Mouse (Mus musculus) stomach, postnatal 0 days (tissue): Measurements from ENCODE around the gene Fam193b. TPM values are rescaled to one million over a fixed set of nuclear protein-coding genes. Genes with fewer than 3 reads are reported as not detected.
"Not testable (repeated sequence)": the region's sequence is repeated elsewhere in the genome, so short reads cannot be mapped to it uniquely, and the experiment has no call there.

Experiments used
- ATAC-seq: fragments of 200-750 bp; cut with Nextera tagmentation; 2 replicates; pipeline ENCODE4 v1.8.0; 2017; ENCODE audit not compliant: low FRiP score, low TSS enrichment
- DNase-seq: peaks from one replicate; pipeline ENCODE4 v3.0.0-alpha.2; 2016; ENCODE audit warnings: low spot score
- H3K27ac ChIP-seq: fragments of 300-500 bp; sonication (generic); replicated peaks from 2 replicates; pipeline ENCODE4 v1.5.1; 2014; ENCODE audit warnings: mild to moderate bottlenecking, control low read depth
- H3K27me3 ChIP-seq: fragments of 300-500 bp; sonication (generic); 2 replicates; pipeline ENCODE4 v1.6.1; 2014; ENCODE audit warnings: low read length; ENCODE audit not compliant: control insufficient read depth, insufficient read depth
- H3K36me3 ChIP-seq: fragments of 300-500 bp; sonication (generic); 2 replicates; pipeline ENCODE4 v1.6.1; 2014; ENCODE audit warnings: low read length, mixed read lengths; ENCODE audit not compliant: control insufficient read depth, insufficient read depth
- H3K4me1 ChIP-seq: fragments of 300-500 bp; sonication (generic); replicated peaks from 2 replicates; pipeline ENCODE4 v1.6.1; 2014; ENCODE audit warnings: antibody characterized with exemption; ENCODE audit not compliant: control insufficient read depth, insufficient read depth
- H3K4me2 ChIP-seq: fragments of 300-500 bp; sonication (generic); replicated peaks from 2 replicates; pipeline ENCODE4 v1.6.1; 2014; ENCODE audit warnings: low read depth, mild to moderate bottlenecking, control low read depth, moderate library complexity
- H3K4me3 ChIP-seq: fragments of 300-500 bp; sonication (generic); 2 replicates; pipeline ENCODE4 v1.5.1; 2014; ENCODE audit warnings: low read depth, low read length, control low read depth
- H3K9ac ChIP-seq: fragments of 300-500 bp; sonication (generic); 2 replicates; pipeline ENCODE4 v1.6.1; 2014; ENCODE audit warnings: mild to moderate bottlenecking, low read length, control low read depth, mixed read lengths
- H3K9me3 ChIP-seq: fragments of 300-500 bp; sonication (generic); 2 replicates; pipeline ENCODE4 v1.6.1; 2016; ENCODE audit warnings: low read length; ENCODE audit not compliant: control insufficient read depth
- CTCF ChIP-seq: IDR thresholded peaks from 2 replicates; pipeline ENCODE4 v1.5.1; 2016; ENCODE audit warnings: antibody characterized with exemption, low read depth, mild to moderate bottlenecking, moderate library complexity
- EP300 ChIP-seq: optimal IDR thresholded peaks from 2 replicates; pipeline ENCODE3; 2016; ENCODE audit warnings: antibody characterized with exemption
- WGBS: fragments of 180-500 bp; shearing (Covaris S2); extraction: QIAGEN DNeasy Blood & Tissue Kit; methylation state at CpG from one replicate; pipeline ENCODE4 v1.1.7; 2014; 5-methylcytosine and 5-hydroxymethylcytosine counted together
- polyA plus RNA-seq: library from polyadenylated mRNA; unstranded; fragments of >200 nt; fragmentation: Nextera tagmentation; extraction: Ambion mirVana; gene quantifications from 2 replicates; pipeline ENCODE4 v1.2.1, GENCODE M21; 2015

Fam193b gene
- polyA plus RNA-seq, 1 experiment from 2014 or later: 10.2 TPM

GRCm38 (mm10) chr13:55575932-55576331 lies 5.0 kb upstream of the Fam193b start:
- H3K9ac ChIP-seq: no peak overlapping the region
- no peaks in the 10 kb centered on the region for H3K4me1 ChIP-seq
- no peak overlapping the region for H3K4me2 ChIP-seq
- H3K36me3 ChIP-seq: no peaks in the 10 kb centered on the region
- WGBS: 61% methylated on average over 5 of the region's 5 CpGs
- ATAC-seq: no peak
- no peak overlapping the region for H3K27ac ChIP-seq
- no peak overlapping the region for H3K4me3 ChIP-seq
- TF ChIP-seq EP300: no peak
- no peaks in the 10 kb centered on the region for H3K9me3 ChIP-seq
- DNase-seq: no peak
- H3K27me3 ChIP-seq: no peaks in the 10 kb centered on the region

GRCm38 (mm10) chr13:55574321-55574720 lies 3.4 kb upstream of the Fam193b start:
- 72% methylated on average over 5 of the region's 5 CpGs for WGBS
- peaks cover 4% of the 10 kb centered on the region; the same call in 1 of the 2 replicates for H3K4me1 ChIP-seq
- DNase-seq: no peak
- TF ChIP-seq CTCF (no peak), EP300 (no peak)
- H3K9me3 ChIP-seq: no peaks in the 10 kb centered on the region
- no peak overlapping the region for H3K4me2 ChIP-seq
- no peak overlapping the region for H3K4me3 ChIP-seq
- ATAC-seq: no peak
- H3K9ac ChIP-seq: no peak overlapping the region
- no peaks in the 10 kb centered on the region for H3K27me3 ChIP-seq
- no peak overlapping the region for H3K27ac ChIP-seq
- no peaks in the 10 kb centered on the region for H3K36me3 ChIP-seq

- Histone ChIP-seq H3K36me3 (no peaks in the 10 kb centered on the region), H3K4me3 (no peak within 1 kb of the TSS), H3K9me3 (no peaks in the 10 kb centered on the region), H3K9ac (no peak within 1 kb of the TSS), H3K4me1 (peaks cover 4% of the 10 kb centered on the region; the same call in 1 of the 2 replicates), H3K4me2 (no peak within 1 kb of the TSS), H3K27ac (no peak within 1 kb of the TSS), H3K27me3 (no peaks in the 10 kb centered on the region)
- WGBS: 97% methylated on average over 2 of the region's 2 CpGs
- DNase-seq: no peak
- TF ChIP-seq EP300 (no peak), CTCF (no peak)
- ATAC-seq: no peak
Observed at GRCm38 (mm10) chr13:55573432-55573831, 2.5 kb upstream of the Fam193b start, which contains the start of gene Tmed9. Tmed9 (plus strand) TSS chr13:55573732.

- no peak for ATAC-seq
- Histone ChIP-seq H3K9me3 (no peaks in the 10 kb centered on the region), H3K9ac (0 out of 2 replicates have a peak overlapping the region, but pooled peaks have one; percentile 4), H3K4me3 (no peak overlapping the region), H3K4me1 (peaks cover 4% of the 10 kb centered on the region; the same call in 1 of the 2 replicates), H3K27ac (0 out of 2 replicates have a peak overlapping the region, but pooled peaks have one; percentile 4), H3K27me3 (no peaks in the 10 kb centered on the region), H3K36me3 (no peaks in the 10 kb centered on the region; the same call in 1 of the 2 replicates), H3K4me2 (no peak overlapping the region)
- DNase-seq: no peak
- no peak for TF ChIP-seq EP300
- TF ChIP-seq CTCF: no peak
- 51% methylated on average over 2 of the region's 2 CpGs for WGBS
Observed at GRCm38 (mm10) chr13:55571977-55572376, 1.1 kb upstream of the Fam193b start.

GRCm38 (mm10) chr13:55570286-55570973 lies 490 bp downstream of the Fam193b start:
- no peaks in the 10 kb centered on the region for H3K9me3 ChIP-seq
- TF ChIP-seq CTCF: no peak
- TF ChIP-seq EP300: no peak
- peaks cover 4% of the 10 kb centered on the region; the same call in 1 of the 2 replicates for H3K4me1 ChIP-seq
- H3K27me3 ChIP-seq: no peaks in the 10 kb centered on the region
- H3K36me3 ChIP-seq: no peaks in the 10 kb centered on the region; the same call in 1 of the 2 replicates
- peak; percentile 62 for DNase-seq
- peak; percentile 72 for ATAC-seq
- under 1% methylated on average over 46 of the region's 47 CpGs for WGBS
- peak overlapping the region; percentile 90 for H3K4me2 ChIP-seq
- peak overlapping the region; percentile 92 for H3K27ac ChIP-seq
- H3K9ac ChIP-seq: peak overlapping the region; percentile 92
- H3K4me3 ChIP-seq: peak overlapping the region; percentile 94

- H3K9me3 ChIP-seq: no peaks in the 10 kb centered on the region
- peak; percentile 19 for DNase-seq
- H3K9ac ChIP-seq: peak overlapping the region; percentile 92
- peak overlapping the region; percentile 92 for H3K27ac ChIP-seq
- H3K27me3 ChIP-seq: no peaks in the 10 kb centered on the region
- peak overlapping the region; percentile 90 for H3K4me2 ChIP-seq
- peak overlapping the region; percentile 94 for H3K4me3 ChIP-seq
- ATAC-seq: no peak
- TF ChIP-seq CTCF (peak; percentile 11; the same call in 1 of the 2 replicates), EP300 (no peak)
- WGBS: 3% methylated on average over 16 of the region's 16 CpGs
- H3K36me3 ChIP-seq: no peaks in the 10 kb centered on the region; the same call in 1 of the 2 replicates
- peaks cover 4% of the 10 kb centered on the region; the same call in 1 of the 2 replicates for H3K4me1 ChIP-seq
Observed at GRCm38 (mm10) chr13:55569726-55570285, 1.1 kb downstream of the Fam193b start.

- not testable (repeated sequence) for H3K4me2 ChIP-seq, H3K9me3 ChIP-seq, H3K36me3 ChIP-seq, DNase-seq, H3K27me3 ChIP-seq, H3K27ac ChIP-seq, H3K9ac ChIP-seq, H3K4me1 ChIP-seq, ATAC-seq, H3K4me3 ChIP-seq
- 82% methylated on average over 4 of the region's 4 CpGs for WGBS
Observed at GRCm38 (mm10) chr13:55568524-55568923, 2.4 kb downstream of the Fam193b start.
